Mouse (Mus musculus): ENCODE measurements around the gene Lrrc74b.

DNA sequence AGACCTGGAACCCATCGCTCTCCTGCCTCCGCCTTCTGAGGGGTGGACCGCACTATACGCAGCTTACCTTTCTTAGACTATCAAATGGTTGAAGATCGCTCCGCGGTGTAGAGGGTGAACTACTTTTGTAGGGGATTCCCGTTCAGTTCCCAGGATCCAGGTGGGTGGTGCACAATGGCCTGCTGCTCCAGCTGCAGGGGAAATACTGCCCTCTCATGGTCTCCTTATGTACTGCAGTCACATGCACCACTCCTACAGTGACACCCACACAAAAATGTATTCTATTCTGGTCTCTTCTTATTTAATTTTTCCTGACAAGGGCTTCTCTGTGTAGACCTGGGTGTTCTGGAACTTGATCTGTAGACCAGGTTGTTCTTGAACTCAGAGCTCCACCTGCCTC is 22.0 kb upstream of the Lrrc74b start, which contains the start of gene Slc7a4:
- TF ChIP-seq CTCF (IDR thresholded peaks at IDR 0.05; ENCODE audit: low read depth) (peak; percentile 78), EP300 (IDR thresholded peaks at IDR 0.05; ENCODE audit: low read depth) (no peak)

All from liver, postnatal 0 days (tissue).